Mouse (Mus musculus): Measurements from ENCODE around the gene Speer4c. TPM values are rescaled to one million over a fixed set of nuclear protein-coding genes. Genes with fewer than 3 reads are reported as not detected.
"Not testable (repeated sequence)": the region's sequence is repeated elsewhere in the genome, so short reads cannot be mapped to it uniquely, and the experiment has no call there.

Gene Speer4c
- polyA plus RNA-seq (2014; fragmentation: Nextera tagmentation; extraction: Ambion mirVana) = not detected in 2 replicates

DNA sequence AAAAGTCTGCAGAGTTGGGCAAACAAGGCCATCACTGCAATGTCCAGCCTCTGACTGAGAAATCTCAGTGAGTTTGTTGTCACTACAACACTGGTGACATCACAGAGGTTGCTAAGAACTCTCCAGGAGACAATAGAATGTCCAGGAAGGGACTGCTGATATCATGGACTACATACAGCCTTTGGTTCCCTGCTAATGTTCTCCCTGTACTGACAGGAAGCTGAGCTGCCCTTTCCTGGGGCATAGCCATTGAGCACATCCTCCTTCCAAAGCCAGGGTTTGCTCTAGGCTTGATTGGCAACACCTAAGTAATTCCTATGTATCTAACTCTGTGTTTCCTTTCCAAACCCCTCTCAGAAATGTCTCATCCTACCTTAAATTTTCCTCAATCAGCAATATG lies at the start of gene Speer4c:
Gene Speer4c, minus strand, starts transcription at position 101 of the 400 bp plus-strand sequence.
- not testable (repeated sequence) for H3K9me3 ChIP-seq (ENCODE audit: control insufficient read depth, low read length); H3K4me2 ChIP-seq (ENCODE audit: low read depth, low read length, severe bottlenecking); H3K36me3 ChIP-seq (ENCODE audit: control insufficient read depth, insufficient read depth, low read length); H3K4me3 ChIP-seq (ENCODE audit: low read depth, low read length); ATAC-seq (replicated peaks; ENCODE audit: low FRiP score); H3K27ac ChIP-seq (ENCODE audit: low read depth, low read length); H3K27me3 ChIP-seq (ENCODE audit: control insufficient read depth, insufficient read depth, low read length); DNase-seq (ENCODE audit: low spot score); H3K4me1 ChIP-seq (replicated peaks; ENCODE audit: control insufficient read depth, insufficient read depth, low read length); H3K9ac ChIP-seq (ENCODE audit: low read length)

DNA sequence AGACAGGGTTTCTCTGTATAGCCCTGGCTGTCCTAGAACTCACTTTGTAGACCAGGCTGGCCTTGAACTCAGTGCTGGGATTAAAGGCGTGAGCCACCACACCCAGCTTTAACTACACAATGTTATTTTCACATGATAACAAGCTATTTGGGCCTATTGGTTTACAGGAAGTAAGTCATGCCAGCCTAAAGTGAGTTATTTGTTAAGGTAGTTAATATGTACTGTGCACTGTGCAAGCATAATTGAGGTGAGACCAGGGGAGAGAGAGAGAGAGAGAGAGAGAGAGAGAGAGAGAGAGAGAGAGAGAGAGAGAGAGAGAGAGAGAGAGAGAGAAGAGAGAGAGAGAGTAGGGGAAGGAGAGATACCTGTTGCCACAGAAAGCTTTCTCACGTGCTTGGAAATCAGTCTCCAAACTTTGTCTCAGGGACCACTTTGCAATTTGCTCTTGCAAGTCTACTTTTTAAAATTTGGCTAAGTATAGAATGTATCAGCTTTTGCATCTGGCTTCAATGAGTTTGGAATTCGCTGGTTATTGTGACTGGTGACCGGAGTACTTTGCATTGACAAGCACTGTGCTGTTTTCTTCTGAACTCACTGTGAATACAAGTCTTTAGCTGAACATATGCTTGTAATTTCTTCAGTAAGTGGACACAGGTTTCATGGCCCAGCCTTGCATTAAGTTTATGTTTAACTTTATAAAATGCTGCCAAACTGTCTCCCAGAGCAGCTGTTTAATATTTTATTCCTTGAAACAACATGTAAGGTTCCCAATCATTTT lies 33.6 kb upstream of the Speer4c start:
- no peaks in the 10 kb centered on the region for H3K9me3 ChIP-seq (ENCODE audit: control insufficient read depth, low read length)
- H3K36me3 ChIP-seq (ENCODE audit: control insufficient read depth, insufficient read depth, low read length) = no peaks in the 10 kb centered on the region
- no peaks in the 10 kb centered on the region for H3K27me3 ChIP-seq (ENCODE audit: control insufficient read depth, insufficient read depth, low read length)
- H3K9ac ChIP-seq (ENCODE audit: low read length) = no peak overlapping the region
- no peak overlapping the region for H3K4me3 ChIP-seq (ENCODE audit: low read depth, low read length)
- DNase-seq (ENCODE audit: low spot score) = no peak
- H3K27ac ChIP-seq (ENCODE audit: low read depth, low read length) = no peak overlapping the region
- H3K4me2 ChIP-seq (ENCODE audit: low read depth, low read length, severe bottlenecking) = no peak overlapping the region
- no peaks in the 10 kb centered on the region for H3K4me1 ChIP-seq (replicated peaks; ENCODE audit: control insufficient read depth, insufficient read depth, low read length)
- no peak for ATAC-seq (replicated peaks; ENCODE audit: low FRiP score)
- 80% methylated on average over 4 of the region's 4 CpGs for WGBS

DNA sequence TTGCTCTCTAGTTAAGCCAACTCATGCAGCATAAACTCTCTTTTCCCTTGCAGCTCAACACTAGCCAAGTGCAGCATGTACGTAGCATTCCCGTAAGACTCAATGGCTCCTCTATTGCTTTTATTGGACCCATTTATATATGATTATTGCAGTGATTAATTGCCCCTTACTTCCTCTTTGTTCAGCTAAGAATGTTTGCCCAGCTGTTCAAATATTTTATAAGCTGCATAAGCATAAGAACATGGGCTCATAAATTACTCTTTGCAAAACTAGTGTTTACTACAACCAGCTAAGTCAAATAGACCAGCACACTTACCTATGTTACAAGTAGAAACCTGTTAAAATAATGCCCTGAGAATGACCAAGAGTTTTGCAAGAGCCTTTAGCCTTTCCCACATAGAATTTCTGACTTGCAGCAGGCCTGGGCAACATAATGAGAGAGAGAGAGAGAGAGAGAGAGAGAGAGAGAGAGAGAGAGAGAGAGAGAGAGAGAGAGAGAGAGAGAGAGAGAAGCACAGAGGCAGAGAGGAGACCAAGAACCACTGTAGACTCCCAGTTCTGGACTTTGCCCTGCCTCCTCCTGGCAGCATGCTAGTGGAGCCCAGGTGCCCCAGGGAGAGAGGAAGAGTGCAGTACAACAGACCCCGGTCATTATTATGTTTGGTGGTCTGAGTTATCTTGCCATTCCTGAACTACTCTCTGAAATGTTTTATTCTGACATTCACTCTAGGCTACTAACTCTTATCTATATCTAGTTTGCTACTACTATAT lies 20.2 kb upstream of the Speer4c start:
- ATAC-seq (replicated peaks; ENCODE audit: low FRiP score) = no peak
- no peak overlapping the region for H3K4me2 ChIP-seq (ENCODE audit: low read depth, low read length, severe bottlenecking)
- H3K9ac ChIP-seq (ENCODE audit: low read length) = no peak overlapping the region
- H3K27me3 ChIP-seq (ENCODE audit: control insufficient read depth, insufficient read depth, low read length) = no peaks in the 10 kb centered on the region
- no peak overlapping the region for H3K4me3 ChIP-seq (ENCODE audit: low read depth, low read length)
- no peak for DNase-seq (ENCODE audit: low spot score)
- H3K36me3 ChIP-seq (ENCODE audit: control insufficient read depth, insufficient read depth, low read length) = no peaks in the 10 kb centered on the region
- WGBS = 86% methylated on average over 3 of the region's 3 CpGs
- H3K9me3 ChIP-seq (ENCODE audit: control insufficient read depth, low read length) = no peaks in the 10 kb centered on the region
- no peaks in the 10 kb centered on the region for H3K4me1 ChIP-seq (replicated peaks; ENCODE audit: control insufficient read depth, insufficient read depth, low read length)
- no peak overlapping the region for H3K27ac ChIP-seq (ENCODE audit: low read depth, low read length)

DNA sequence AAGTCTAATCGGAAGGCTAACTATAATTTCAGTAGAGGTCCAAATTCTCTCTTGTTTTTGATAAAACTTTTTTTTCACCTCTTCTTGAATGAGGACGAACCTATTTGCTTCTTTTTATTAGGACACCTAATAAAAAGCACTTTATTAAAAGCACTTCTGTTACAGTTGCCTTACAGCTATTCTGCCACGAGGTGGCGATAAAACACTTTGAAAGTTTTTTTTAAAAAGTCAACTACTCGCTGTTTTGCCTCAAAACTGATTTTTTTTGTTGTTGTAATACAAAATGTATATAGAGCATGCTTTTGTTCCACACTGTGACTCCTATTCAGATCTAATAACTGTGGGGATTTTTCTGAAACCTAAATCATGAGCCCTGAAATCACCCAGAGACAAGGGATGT lies 11.2 kb downstream of the Speer4c start:
- not testable (repeated sequence) for H3K27me3 ChIP-seq (ENCODE audit: control insufficient read depth, insufficient read depth, low read length); H3K9me3 ChIP-seq (ENCODE audit: control insufficient read depth, low read length); H3K9ac ChIP-seq (ENCODE audit: low read length); H3K4me1 ChIP-seq (replicated peaks; ENCODE audit: control insufficient read depth, insufficient read depth, low read length); DNase-seq (ENCODE audit: low spot score); ATAC-seq (replicated peaks; ENCODE audit: low FRiP score); H3K36me3 ChIP-seq (ENCODE audit: control insufficient read depth, insufficient read depth, low read length); H3K4me3 ChIP-seq (ENCODE audit: low read depth, low read length); H3K4me2 ChIP-seq (ENCODE audit: low read depth, low read length, severe bottlenecking); H3K27ac ChIP-seq (ENCODE audit: low read depth, low read length)
- 25% methylated on average over 5 of the region's 5 CpGs for WGBS

DNA sequence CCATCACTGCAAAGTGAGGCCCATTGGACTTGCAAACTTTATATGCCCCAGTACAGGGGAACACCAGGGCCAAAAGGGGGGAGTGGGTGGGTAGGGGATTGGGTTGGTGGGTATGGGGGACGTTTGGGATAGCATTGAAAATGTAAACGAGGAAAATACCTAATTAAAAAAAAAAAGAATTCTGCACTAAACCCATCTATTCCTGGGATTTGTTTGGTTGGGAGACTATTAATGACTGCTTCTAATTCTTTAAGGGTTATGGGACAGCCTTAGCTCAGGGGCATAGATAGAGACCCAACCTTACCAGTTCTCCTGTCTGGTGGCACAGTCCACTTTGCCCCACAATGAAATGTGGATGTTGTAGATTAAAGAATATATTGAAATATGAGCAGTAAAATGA lies 16.4 kb downstream of the Speer4c start:
- H3K9ac ChIP-seq (ENCODE audit: low read length); H3K9me3 ChIP-seq (ENCODE audit: control insufficient read depth, low read length); DNase-seq (ENCODE audit: low spot score); H3K27me3 ChIP-seq (ENCODE audit: control insufficient read depth, insufficient read depth, low read length); H3K36me3 ChIP-seq (ENCODE audit: control insufficient read depth, insufficient read depth, low read length); H3K4me3 ChIP-seq (ENCODE audit: low read depth, low read length); H3K4me2 ChIP-seq (ENCODE audit: low read depth, low read length, severe bottlenecking); H3K27ac ChIP-seq (ENCODE audit: low read depth, low read length); ATAC-seq (replicated peaks; ENCODE audit: low FRiP score); H3K4me1 ChIP-seq (replicated peaks; ENCODE audit: control insufficient read depth, insufficient read depth, low read length): not testable (repeated sequence)
- 41% methylated on average over 2 of the region's 2 CpGs for WGBS

DNA sequence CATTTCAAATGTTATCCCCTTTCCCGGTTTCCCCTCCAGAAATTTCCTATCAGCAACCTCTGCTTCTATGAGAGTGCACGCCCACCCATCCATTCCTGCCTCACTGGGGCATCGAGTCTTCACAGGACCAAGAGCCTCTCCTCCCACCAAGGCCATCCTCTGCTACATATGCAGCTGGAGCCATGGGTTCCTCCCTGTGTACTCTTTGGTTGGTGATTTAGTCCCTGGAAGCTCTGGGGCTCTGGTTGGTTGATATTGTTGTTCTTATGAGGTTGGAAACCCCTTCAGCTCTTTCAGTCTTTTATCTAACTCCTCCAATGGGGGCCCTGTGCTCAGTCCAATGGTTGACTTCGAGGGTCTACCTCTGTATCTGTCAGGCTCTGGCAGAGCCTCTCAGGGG lies 22.2 kb downstream of the Speer4c start:
- H3K9me3 ChIP-seq (ENCODE audit: control insufficient read depth, low read length); H3K36me3 ChIP-seq (ENCODE audit: control insufficient read depth, insufficient read depth, low read length); H3K9ac ChIP-seq (ENCODE audit: low read length); H3K4me3 ChIP-seq (ENCODE audit: low read depth, low read length); H3K27ac ChIP-seq (ENCODE audit: low read depth, low read length); H3K27me3 ChIP-seq (ENCODE audit: control insufficient read depth, insufficient read depth, low read length); ATAC-seq (replicated peaks; ENCODE audit: low FRiP score); H3K4me2 ChIP-seq (ENCODE audit: low read depth, low read length, severe bottlenecking); H3K4me1 ChIP-seq (replicated peaks; ENCODE audit: control insufficient read depth, insufficient read depth, low read length): not testable (repeated sequence)
- DNase-seq (ENCODE audit: low spot score) = peak; percentile 32
- 83% methylated on average over 4 of the region's 4 CpGs for WGBS

DNA sequence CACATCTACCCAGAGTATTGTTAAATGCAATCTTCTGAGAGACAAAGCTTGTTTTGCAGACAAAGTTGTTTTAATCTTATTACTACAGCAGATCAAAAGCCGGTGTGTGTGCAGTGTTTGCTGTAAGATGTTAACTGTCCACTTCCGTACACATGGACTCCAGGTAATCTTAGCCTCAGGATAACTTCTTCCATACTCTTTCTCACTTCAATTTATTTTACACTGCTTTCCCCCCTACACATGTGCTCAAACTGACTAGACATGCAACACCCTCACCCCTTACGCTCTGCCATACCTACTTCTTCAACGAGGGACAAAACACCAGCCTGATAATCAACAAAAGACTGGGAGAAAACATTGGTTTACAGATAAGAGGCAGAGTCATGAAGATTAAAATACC lies 23.2 kb downstream of the Speer4c start:
- not testable (repeated sequence) for ATAC-seq (replicated peaks; ENCODE audit: low FRiP score); H3K4me2 ChIP-seq (ENCODE audit: low read depth, low read length, severe bottlenecking); H3K27ac ChIP-seq (ENCODE audit: low read depth, low read length); H3K9ac ChIP-seq (ENCODE audit: low read length); H3K4me1 ChIP-seq (replicated peaks; ENCODE audit: control insufficient read depth, insufficient read depth, low read length); H3K27me3 ChIP-seq (ENCODE audit: control insufficient read depth, insufficient read depth, low read length); H3K4me3 ChIP-seq (ENCODE audit: low read depth, low read length); H3K36me3 ChIP-seq (ENCODE audit: control insufficient read depth, insufficient read depth, low read length)
- DNase-seq (ENCODE audit: low spot score) = peak; percentile 47
- peaks cover 10% of the 10 kb centered on the region for H3K9me3 ChIP-seq (ENCODE audit: control insufficient read depth, low read length)
- WGBS = 72% methylated on average over 4 of the region's 4 CpGs

DNA sequence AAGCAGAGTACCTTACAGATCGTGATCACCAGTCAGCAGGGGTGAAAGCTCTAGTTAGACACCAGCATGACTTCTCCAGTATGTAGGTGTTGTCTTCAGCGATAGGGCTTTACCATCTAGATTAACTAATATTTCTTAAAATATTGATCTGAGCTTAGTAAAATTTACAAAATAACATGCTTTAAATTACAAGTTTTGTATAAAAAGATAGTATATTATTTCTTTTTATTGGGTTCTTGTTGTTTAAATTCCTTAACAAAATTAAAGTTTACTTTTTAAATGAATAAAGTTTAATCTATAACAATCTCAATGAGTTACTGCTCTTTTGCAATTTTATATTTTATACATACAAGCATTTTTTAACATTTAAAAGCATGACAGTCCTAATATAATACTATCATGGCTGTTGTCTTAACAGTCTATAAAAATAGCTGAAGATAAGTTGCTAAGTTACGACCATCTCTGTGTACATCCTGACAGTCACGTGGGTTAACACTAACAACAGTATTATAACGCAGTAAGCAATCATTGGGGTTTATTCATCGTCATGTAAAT lies 24.3 kb downstream of the Speer4c start:
- ATAC-seq (replicated peaks; ENCODE audit: low FRiP score) = peak; percentile 90

More for the DNA sequence above, 24.3 kb downstream of the Speer4c start:
- H3K36me3 ChIP-seq (ENCODE audit: control insufficient read depth, insufficient read depth, low read length); H3K27ac ChIP-seq (ENCODE audit: low read depth, low read length); H3K4me3 ChIP-seq (ENCODE audit: low read depth, low read length); H3K27me3 ChIP-seq (ENCODE audit: control insufficient read depth, insufficient read depth, low read length); DNase-seq (ENCODE audit: low spot score); H3K9ac ChIP-seq (ENCODE audit: low read length); H3K4me1 ChIP-seq (replicated peaks; ENCODE audit: control insufficient read depth, insufficient read depth, low read length); H3K4me2 ChIP-seq (ENCODE audit: low read depth, low read length, severe bottlenecking): not testable (repeated sequence)
- 79% methylated on average over 6 of the region's 6 CpGs for WGBS
- H3K9me3 ChIP-seq (ENCODE audit: control insufficient read depth, low read length) = peaks cover 10% of the 10 kb centered on the region
